Mouse (Mus musculus): ENCODE results near the gene Gm21983. TPM values are rescaled to one million over a fixed set of nuclear protein-coding genes. Genes with fewer than 3 reads are reported as not detected.

Gene Gm21983
- polyA plus RNA-seq, 1 experiment from 2014 or later, result 0.81 TPM

DNA sequence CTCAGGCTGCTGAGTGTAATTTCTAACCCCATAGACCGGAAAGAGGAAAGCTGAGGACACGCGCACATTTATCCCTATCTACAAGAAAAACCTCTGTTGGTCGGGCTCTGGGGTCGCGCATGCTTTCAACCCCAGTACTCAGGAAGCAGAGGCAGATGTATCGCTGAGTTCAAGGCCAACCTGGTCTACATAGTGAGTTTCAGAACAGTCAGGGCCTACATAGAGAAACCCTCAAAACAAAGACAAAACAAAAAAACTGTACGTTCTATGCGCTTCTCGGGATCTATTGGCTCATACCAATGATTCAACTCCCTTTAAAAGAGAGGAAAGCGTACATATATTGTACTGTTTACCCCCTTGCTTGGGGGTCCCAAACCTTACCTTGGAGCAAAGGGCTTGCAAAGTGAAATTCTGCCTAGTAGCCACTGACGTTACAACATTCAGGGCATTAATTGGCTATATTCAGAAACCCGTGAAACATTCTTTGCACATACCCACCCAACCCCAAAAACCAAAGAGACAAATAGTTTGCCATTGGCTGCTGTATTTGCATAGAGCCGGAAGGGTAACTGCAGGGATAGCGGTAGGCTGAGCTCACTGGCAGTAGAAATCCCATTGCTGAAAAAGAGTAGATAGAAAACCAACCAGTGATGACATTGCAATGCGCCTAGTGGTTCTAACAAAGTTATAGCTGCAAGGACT, 1.5 kb downstream of the Gm21983 start:
- Histone ChIP-seq H3K9me3 (replicated peaks) (no peaks in the 10 kb centered on the region), H3K4me1 (peaks cover 11% of the 10 kb centered on the region; the same call in 1 of the 2 replicates), H3K27ac (peak overlapping the region; percentile 90), H3K4me3 (peak overlapping the region; percentile 68), H3K27me3 (ENCODE audit: low read depth, poor library complexity, severe bottlenecking) (no peaks in the 10 kb centered on the region), H3K36me3 (peaks cover 29% of the 10 kb centered on the region)
- DNase-seq (ENCODE audit: low spot score), result no peak
- WGBS, result 49% methylated on average over 16 of the region's 16 CpGs

DNA sequence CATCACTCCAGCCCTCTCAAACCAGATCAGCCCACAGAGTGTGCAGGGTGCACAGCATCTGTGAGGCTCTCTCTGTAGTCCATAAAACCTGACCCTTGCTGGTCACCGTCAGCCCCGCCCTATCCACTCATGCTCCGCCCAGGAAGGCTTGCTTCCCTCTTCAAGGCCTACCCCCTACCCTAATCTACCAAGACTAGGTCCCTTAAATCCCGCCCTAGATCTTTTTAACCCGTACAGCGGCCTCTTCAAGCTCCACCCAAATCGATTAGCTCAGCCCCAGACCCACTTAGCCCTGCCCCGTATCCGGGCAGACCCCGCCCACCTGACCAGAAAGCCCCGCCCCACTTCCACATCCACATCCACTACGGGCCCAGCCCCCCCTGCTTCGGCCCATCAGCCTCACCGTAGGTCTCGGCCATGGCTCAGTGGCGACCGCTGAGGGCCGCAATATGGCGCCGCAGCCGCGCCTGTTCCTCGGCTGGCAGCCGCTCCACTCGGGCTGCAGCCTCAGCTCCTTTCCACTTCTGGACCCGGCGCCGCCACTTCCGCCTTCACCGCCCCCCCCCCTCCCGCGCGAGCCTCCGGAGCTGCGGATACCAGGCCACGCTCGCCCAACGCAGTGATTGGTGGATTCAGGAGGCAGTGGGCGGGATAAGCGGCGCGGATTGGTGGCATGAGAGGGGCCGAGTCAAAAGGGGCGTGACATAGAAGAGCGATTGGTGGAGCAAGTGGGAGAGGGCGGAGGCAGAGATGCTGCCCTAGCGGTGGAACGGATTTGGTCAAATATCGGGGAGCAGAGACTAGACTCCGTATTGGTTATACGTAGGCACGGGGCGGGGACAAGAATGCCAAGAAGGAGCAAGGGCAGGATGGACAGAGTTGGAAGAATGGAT, 2.3 kb downstream of the Gm21983 start, which contains the start of gene Rab4b:
Gene Rab4b, minus strand, starts transcription at position 573 of the 893 bp plus-strand sequence.
- no peaks in the 10 kb centered on the region for H3K9me3 ChIP-seq (replicated peaks)
- peak within 1 kb of the TSS; percentile 90 for H3K27ac ChIP-seq
- peaks cover 11% of the 10 kb centered on the region; the same call in 1 of the 2 replicates for H3K4me1 ChIP-seq
- H3K27me3 ChIP-seq (ENCODE audit: low read depth, poor library complexity, severe bottlenecking), result no peaks in the 10 kb centered on the region
- H3K36me3 ChIP-seq, result peaks cover 31% of the 10 kb centered on the region
- H3K4me3 ChIP-seq, result peak within 1 kb of the TSS; percentile 68
- under 1% methylated on average over 52 of the region's 53 CpGs for WGBS
- peak; percentile 98 for DNase-seq (ENCODE audit: low spot score)

GRCm38 (mm10) chr7:27177942-27178323, 3.0 kb downstream of the Gm21983 start:
- peak overlapping the region; percentile 68 for H3K4me3 ChIP-seq
- peak overlapping the region; percentile 90; the same call in 1 of the 2 replicates for H3K27ac ChIP-seq
- peaks cover 11% of the 10 kb centered on the region; the same call in 1 of the 2 replicates for H3K4me1 ChIP-seq
- H3K9me3 ChIP-seq (replicated peaks), result no peaks in the 10 kb centered on the region
- 26% methylated on average over 4 of the region's 4 CpGs for WGBS
- H3K36me3 ChIP-seq, result peaks cover 31% of the 10 kb centered on the region
- DNase-seq (ENCODE audit: low spot score), result no peak
- H3K27me3 ChIP-seq (ENCODE audit: low read depth, poor library complexity, severe bottlenecking), result no peaks in the 10 kb centered on the region

- no peaks in the 10 kb centered on the region for H3K9me3 ChIP-seq (replicated peaks)
- H3K27ac ChIP-seq, result no peak overlapping the region
- WGBS, result 95% methylated on average over 7 of the region's 7 CpGs
- H3K4me3 ChIP-seq, result no peak overlapping the region
- peaks cover 11% of the 10 kb centered on the region; the same call in 1 of the 2 replicates for H3K4me1 ChIP-seq
- DNase-seq (ENCODE audit: low spot score), result no peak
- no peaks in the 10 kb centered on the region for H3K27me3 ChIP-seq (ENCODE audit: low read depth, poor library complexity, severe bottlenecking)
- peaks cover 45% of the 10 kb centered on the region for H3K36me3 ChIP-seq
Measured at GRCm38 (mm10) chr7:27174896-27175295, 6.0 kb downstream of the Gm21983 start.

DNA sequence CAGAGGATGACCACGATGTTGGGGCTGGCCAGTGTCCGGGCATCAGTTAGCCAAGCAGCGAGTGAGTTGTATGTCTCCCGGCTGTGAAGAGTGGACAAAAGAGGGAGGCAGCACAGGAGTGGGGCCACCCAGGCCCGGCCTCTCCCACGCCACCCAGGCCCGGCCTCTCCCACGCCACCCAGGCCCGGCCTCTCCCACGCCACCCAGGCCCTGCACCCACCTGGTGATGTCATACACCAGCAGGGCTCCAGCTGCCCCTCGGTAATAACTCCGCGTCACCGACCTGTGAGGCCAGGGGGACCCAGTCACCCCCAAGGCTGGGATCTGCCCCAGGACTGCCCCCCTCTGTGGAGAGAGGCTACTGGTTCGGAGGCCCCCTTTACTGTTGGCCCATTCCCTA, 6.4 kb downstream of the Gm21983 start:
- no peak for DNase-seq (ENCODE audit: low spot score)
- no peaks in the 10 kb centered on the region for H3K27me3 ChIP-seq (ENCODE audit: low read depth, poor library complexity, severe bottlenecking)
- H3K4me3 ChIP-seq, result no peak overlapping the region
- H3K9me3 ChIP-seq (replicated peaks), result no peaks in the 10 kb centered on the region
- H3K4me1 ChIP-seq, result peaks cover 9% of the 10 kb centered on the region; the same call in 1 of the 2 replicates
- H3K36me3 ChIP-seq, result peaks cover 46% of the 10 kb centered on the region
- no peak overlapping the region for H3K27ac ChIP-seq
- WGBS, result 96% methylated on average over 15 of the region's 15 CpGs

GRCm38 (mm10) chr7:27170981-27171380, 9.9 kb downstream of the Gm21983 start:
- H3K4me1 ChIP-seq, result peaks cover 10% of the 10 kb centered on the region
- no peak for DNase-seq (ENCODE audit: low spot score)
- no peaks in the 10 kb centered on the region for H3K27me3 ChIP-seq (ENCODE audit: low read depth, poor library complexity, severe bottlenecking)
- no peak overlapping the region for H3K27ac ChIP-seq
- no peaks in the 10 kb centered on the region for H3K9me3 ChIP-seq (replicated peaks)
- 98% methylated on average over 3 of the region's 3 CpGs for WGBS
- H3K36me3 ChIP-seq, result peaks cover 50% of the 10 kb centered on the region
- H3K4me3 ChIP-seq, result no peak overlapping the region

DNA sequence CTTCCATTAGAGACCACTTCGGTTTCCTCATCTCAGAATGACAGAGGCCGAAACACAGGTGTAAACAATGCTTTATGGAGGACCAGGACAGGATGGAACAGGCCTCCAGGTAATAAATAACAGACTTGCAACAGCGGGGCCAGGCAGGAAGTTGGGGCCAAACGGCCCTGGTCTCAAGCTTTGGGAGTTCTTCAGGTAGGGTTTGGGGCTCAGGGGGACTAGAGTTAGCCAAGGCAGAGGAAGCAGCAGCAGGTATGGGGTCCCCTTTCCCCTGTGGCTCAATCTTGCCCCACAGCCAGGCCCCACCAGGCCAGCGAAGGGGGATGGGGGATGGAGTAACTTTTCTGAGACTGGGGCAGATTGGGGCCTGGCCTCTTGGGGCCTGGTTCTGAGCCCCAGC, 12.5 kb downstream of the Gm21983 start:
- no peak for DNase-seq (ENCODE audit: low spot score)
- Histone ChIP-seq H3K27ac (no peak overlapping the region), H3K36me3 (peaks cover 50% of the 10 kb centered on the region), H3K27me3 (ENCODE audit: low read depth, poor library complexity, severe bottlenecking) (no peaks in the 10 kb centered on the region), H3K4me3 (no peak overlapping the region), H3K4me1 (peaks cover 34% of the 10 kb centered on the region), H3K9me3 (replicated peaks) (no peaks in the 10 kb centered on the region)
- 80% methylated on average over 5 of the region's 5 CpGs for WGBS

DNA sequence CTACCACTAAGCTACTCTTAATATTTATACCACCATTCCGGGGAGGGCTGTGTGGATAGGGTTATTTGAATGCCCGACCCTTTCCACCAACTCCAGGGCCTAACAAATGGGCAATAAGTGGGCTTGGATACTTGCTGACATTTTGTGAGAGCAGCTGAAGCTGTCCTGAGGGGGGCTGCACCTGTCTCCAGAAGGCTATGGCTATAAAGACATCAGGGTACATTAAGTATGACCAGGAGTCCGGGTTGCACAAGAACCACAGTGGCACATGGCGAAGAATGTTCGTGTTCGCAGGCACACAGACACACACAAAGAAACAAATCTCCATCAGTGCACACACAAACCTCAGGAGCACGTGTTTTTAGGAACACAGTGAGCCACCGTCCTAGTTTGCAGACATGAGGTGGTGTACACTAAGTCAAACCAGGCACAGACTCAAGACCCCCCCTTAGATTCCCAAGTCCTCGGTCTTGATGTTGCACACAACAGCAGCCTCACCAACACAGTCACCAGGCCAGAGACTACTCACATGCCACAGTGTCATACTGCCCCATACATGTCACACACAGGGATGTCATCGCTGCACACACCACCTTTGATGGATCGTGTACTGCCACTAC, 13.3 kb downstream of the Gm21983 start:
- 82% methylated on average over 11 of the region's 11 CpGs for WGBS
- H3K36me3 ChIP-seq, result peaks cover 50% of the 10 kb centered on the region

DNA sequence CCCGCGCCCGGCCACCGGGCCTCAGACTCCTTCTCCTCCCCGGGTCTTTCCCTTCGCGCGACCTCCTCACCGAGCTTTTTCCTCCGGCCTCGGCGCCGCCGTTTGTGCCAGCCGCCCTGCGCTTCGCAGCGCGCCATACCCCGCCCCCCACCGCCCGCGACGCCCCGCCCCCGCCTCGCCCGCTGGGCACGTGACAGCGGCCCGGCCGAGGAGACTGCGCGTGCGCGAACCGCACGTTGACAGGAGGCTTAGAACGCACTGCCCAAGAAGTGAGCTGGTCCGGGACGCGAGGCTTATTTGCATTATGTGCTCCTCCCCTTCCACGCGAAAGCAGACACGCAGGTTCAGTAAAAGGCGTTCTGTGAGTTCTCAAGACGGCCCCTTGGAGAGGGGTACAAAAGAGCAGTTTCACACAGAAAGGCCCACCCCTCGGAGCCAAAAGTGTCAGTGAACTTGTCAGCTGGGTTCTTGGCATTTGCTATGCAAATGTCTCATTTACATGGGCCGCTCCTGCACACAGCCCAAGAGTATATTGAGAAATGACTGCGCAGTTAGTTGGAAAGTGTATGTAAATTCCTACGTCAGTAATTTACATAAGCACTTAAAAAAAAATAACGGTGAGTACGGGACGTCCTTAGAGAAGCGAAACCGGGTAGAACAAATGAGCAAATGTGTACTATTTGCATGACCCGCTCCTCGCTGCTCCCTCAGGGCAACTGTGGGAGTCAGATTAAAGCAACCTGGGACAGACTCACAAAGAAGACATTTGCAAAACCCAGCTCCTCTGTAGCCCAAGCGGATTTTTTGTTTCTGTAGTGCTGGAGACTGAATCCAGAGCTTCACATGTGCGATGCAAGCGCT, 14.0 kb downstream of the Gm21983 start, which contains the start of gene Egln2:
Gene Egln2, minus strand, starts transcription at position 189 of the 861 bp plus-strand sequence.
- Histone ChIP-seq H3K27me3 (ENCODE audit: low read depth, poor library complexity, severe bottlenecking) (no peaks in the 10 kb centered on the region), H3K36me3 (peaks cover 50% of the 10 kb centered on the region), H3K4me3 (peak within 1 kb of the TSS; percentile 66), H3K27ac (peak within 1 kb of the TSS; percentile 98), H3K9me3 (replicated peaks) (no peaks in the 10 kb centered on the region), H3K4me1 (peaks cover 46% of the 10 kb centered on the region)
- peak; percentile 99 for DNase-seq (ENCODE audit: low spot score)
- WGBS, result 2% methylated on average over 61 of the region's 61 CpGs

More for the DNA sequence above, 13.3 kb downstream of the Gm21983 start:
- Histone ChIP-seq H3K9me3 (replicated peaks) (no peaks in the 10 kb centered on the region), H3K4me1 (peaks cover 42% of the 10 kb centered on the region), H3K4me3 (peak overlapping the region; percentile 66), H3K27ac (peak overlapping the region; percentile 98), H3K27me3 (ENCODE audit: low read depth, poor library complexity, severe bottlenecking) (no peaks in the 10 kb centered on the region)
- no peak for DNase-seq (ENCODE audit: low spot score)

- Histone ChIP-seq H3K9me3 (replicated peaks) (no peaks in the 10 kb centered on the region), H3K27ac (peak overlapping the region; percentile 98), H3K36me3 (peaks cover 53% of the 10 kb centered on the region), H3K4me1 (peaks cover 50% of the 10 kb centered on the region), H3K4me3 (peak overlapping the region; percentile 66), H3K27me3 (ENCODE audit: low read depth, poor library complexity, severe bottlenecking) (no peaks in the 10 kb centered on the region)
- WGBS, result under 1% methylated on average over 42 of the region's 43 CpGs
- DNase-seq (ENCODE audit: low spot score), result peak; percentile 90
Measured at GRCm38 (mm10) chr7:27166229-27166613, 14.7 kb downstream of the Gm21983 start.

DNA sequence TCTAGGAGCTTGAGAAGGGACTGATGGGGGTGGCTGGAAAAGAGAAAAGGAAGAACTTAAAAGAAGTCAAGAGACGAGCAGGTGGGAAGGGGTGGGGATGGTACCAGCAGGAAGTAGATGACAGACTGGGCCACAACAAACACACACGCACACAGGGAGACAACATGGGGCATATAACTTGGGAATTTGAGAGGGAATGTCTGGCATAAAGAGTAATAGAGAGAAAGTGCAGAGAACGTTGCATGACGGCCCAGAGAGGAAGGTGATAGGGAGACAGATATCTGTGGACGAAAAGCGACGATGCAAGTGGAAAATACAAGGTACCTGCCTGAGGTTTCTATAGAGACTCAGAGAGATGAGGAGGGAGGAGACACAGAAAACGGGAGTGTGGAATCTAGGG, 15.2 kb downstream of the Gm21983 start:
- Histone ChIP-seq H3K27me3 (ENCODE audit: low read depth, poor library complexity, severe bottlenecking) (no peaks in the 10 kb centered on the region), H3K27ac (peak overlapping the region; percentile 98), H3K36me3 (peaks cover 55% of the 10 kb centered on the region), H3K9me3 (replicated peaks) (no peaks in the 10 kb centered on the region), H3K4me3 (peak overlapping the region; percentile 66), H3K4me1 (peaks cover 50% of the 10 kb centered on the region)
- DNase-seq (ENCODE audit: low spot score), result no peak
- WGBS, result 5% methylated on average over 8 of the region's 8 CpGs
